Mouse (Mus musculus): ENCODE data around the gene Scd1. TPM values are rescaled to one million over a fixed set of nuclear protein-coding genes. Genes with fewer than 3 reads are reported as not detected.
"Not testable (repeated sequence)": the region's sequence is repeated elsewhere in the genome, so short reads cannot be mapped to it uniquely, and the experiment has no call there.

Scd1 gene
- polyA plus RNA-seq, 1 experiment from 2014 or later: 5.1 TPM

GRCm38 (mm10) chr19:44379090-44379489 lies 28.6 kb downstream of the Scd1 start:
- Histone ChIP-seq H3K9me3 (replicated peaks; ENCODE audit: control insufficient read depth, low read length) (no peaks in the 10 kb centered on the region), H3K27me3 (ENCODE audit: control insufficient read depth, insufficient read depth, low read length) (no peaks in the 10 kb centered on the region), H3K4me2 (ENCODE audit: low read depth, low read length) (no peak overlapping the region), H3K9ac (ENCODE audit: low read length) (no peak overlapping the region), H3K4me1 (ENCODE audit: control insufficient read depth, insufficient read depth, low read length) (peaks cover 4% of the 10 kb centered on the region), H3K36me3 (ENCODE audit: control insufficient read depth, insufficient read depth, low read length) (no peaks in the 10 kb centered on the region), H3K4me3 (replicated peaks; ENCODE audit: low read length) (no peak overlapping the region), H3K27ac (ENCODE audit: low read length) (no peak overlapping the region)
- no peak for ATAC-seq (ENCODE audit: insufficient read depth, low FRiP score)

DNA sequence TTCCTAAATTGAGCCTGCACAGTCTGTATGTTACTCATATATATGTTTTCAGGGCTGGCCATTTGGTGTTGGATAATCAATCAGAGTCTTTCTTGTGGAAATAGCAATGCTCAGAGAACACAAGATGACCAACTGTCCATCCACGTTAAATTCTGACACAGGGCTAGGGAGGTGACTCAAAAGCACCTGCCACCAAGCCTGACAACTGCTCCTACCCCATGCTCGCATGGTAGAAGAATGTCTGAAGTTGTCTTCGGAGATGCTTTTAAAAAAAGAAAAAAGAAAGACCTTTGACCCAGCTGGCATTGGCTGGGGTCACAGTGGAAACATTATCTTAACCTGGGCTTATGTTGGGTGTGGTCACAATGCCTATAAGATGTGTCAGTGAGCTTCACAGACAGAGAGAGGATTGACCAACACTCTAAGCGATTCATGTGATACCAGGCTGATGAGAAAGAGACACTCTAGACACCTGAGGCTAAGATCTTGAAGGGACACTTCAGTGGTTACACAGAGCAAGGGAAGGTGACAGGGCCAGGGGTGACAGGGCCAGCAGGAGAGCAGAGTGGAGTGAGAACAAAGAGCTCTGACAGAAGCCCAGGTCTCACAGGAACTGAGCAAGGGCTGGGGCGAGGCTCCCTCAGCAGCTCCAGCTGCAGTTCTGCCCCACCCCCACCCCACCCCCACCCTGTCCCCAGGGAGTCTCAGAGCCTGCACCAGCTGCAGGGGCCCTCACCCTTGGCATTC lies 29.9 kb downstream of the Scd1 start:
- Histone ChIP-seq H3K4me1 (ENCODE audit: control insufficient read depth, insufficient read depth, low read length) (peaks cover 4% of the 10 kb centered on the region), H3K36me3 (ENCODE audit: control insufficient read depth, insufficient read depth, low read length) (no peaks in the 10 kb centered on the region), H3K9ac (ENCODE audit: low read length) (no peak overlapping the region), H3K4me2 (ENCODE audit: low read depth, low read length) (no peak overlapping the region), H3K9me3 (replicated peaks; ENCODE audit: control insufficient read depth, low read length) (no peaks in the 10 kb centered on the region), H3K27me3 (ENCODE audit: control insufficient read depth, insufficient read depth, low read length) (no peaks in the 10 kb centered on the region), H3K27ac (ENCODE audit: low read length) (no peak overlapping the region), H3K4me3 (replicated peaks; ENCODE audit: low read length) (no peak overlapping the region)
- 41% methylated on average over 5 of the region's 5 CpGs for WGBS
- ATAC-seq (ENCODE audit: insufficient read depth, low FRiP score): peak; percentile 68; the same call in 1 of the 2 replicates

DNA sequence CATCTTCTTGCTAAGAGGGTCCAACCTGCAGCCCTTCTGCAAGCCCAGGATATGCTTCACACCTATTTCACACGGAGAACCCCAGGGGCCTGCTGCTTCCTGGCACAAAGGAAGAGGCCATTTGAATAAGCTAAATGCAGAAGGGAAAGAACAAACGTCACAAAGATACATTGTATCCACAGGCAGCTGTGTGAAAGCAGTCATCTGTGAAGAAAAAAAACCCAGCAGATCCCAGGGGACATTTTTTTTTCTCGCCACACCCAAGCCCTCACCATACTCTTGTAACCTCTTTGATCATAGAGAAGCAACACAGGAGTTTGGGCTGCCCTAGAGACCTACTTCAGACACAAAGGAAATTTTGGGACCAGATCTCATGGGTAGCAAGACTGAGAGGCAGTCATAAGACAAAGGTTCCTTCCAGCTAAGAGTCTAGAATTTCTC lies 31.1 kb downstream of the Scd1 start:
- Histone ChIP-seq H3K27me3 (ENCODE audit: control insufficient read depth, insufficient read depth, low read length) (peaks cover 5% of the 10 kb centered on the region; the same call in 1 of the 2 replicates), H3K36me3 (ENCODE audit: control insufficient read depth, insufficient read depth, low read length) (no peaks in the 10 kb centered on the region), H3K9me3 (replicated peaks; ENCODE audit: control insufficient read depth, low read length) (no peaks in the 10 kb centered on the region), H3K27ac (ENCODE audit: low read length) (no peak overlapping the region), H3K4me1 (ENCODE audit: control insufficient read depth, insufficient read depth, low read length) (peaks cover 4% of the 10 kb centered on the region), H3K4me3 (replicated peaks; ENCODE audit: low read length) (no peak overlapping the region), H3K9ac (ENCODE audit: low read length) (no peak overlapping the region), H3K4me2 (ENCODE audit: low read depth, low read length) (no peak overlapping the region)
- no peak for ATAC-seq (ENCODE audit: insufficient read depth, low FRiP score)
- 47% methylated on average over 3 of the region's 3 CpGs for WGBS

DNA sequence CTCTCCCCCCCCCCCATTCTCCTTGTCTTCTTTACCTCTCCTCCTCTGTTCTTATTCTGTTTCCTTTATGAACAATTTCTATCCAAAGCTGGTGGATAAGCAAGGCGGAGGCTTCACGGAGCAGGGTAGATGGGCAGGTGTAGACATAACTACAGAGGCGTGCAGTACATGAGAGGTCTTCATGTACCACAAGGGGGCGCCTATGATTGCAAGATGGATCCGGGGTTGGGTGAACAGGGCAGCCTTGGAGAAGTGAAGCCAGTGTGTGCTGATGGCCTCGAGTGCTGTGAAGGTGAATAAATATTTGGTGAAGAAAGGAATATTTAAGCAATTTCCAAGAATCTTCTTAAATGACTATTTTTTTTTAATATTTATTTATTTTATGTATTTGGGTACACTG lies 34.7 kb downstream of the Scd1 start:
- Histone ChIP-seq H3K4me1 (ENCODE audit: control insufficient read depth, insufficient read depth, low read length) (peaks cover 3% of the 10 kb centered on the region), H3K27me3 (ENCODE audit: control insufficient read depth, insufficient read depth, low read length) (peaks cover 5% of the 10 kb centered on the region; the same call in 1 of the 2 replicates), H3K9me3 (replicated peaks; ENCODE audit: control insufficient read depth, low read length) (no peaks in the 10 kb centered on the region), H3K9ac (ENCODE audit: low read length) (no peak overlapping the region), H3K4me3 (replicated peaks; ENCODE audit: low read length) (no peak overlapping the region), H3K36me3 (ENCODE audit: control insufficient read depth, insufficient read depth, low read length) (no peaks in the 10 kb centered on the region), H3K4me2 (ENCODE audit: low read depth, low read length) (no peak overlapping the region), H3K27ac (ENCODE audit: low read length) (no peak overlapping the region)
- peak; percentile 83; the same call in 1 of the 2 replicates for ATAC-seq (ENCODE audit: insufficient read depth, low FRiP score)
- 16% methylated on average over 6 of the region's 6 CpGs for WGBS

DNA sequence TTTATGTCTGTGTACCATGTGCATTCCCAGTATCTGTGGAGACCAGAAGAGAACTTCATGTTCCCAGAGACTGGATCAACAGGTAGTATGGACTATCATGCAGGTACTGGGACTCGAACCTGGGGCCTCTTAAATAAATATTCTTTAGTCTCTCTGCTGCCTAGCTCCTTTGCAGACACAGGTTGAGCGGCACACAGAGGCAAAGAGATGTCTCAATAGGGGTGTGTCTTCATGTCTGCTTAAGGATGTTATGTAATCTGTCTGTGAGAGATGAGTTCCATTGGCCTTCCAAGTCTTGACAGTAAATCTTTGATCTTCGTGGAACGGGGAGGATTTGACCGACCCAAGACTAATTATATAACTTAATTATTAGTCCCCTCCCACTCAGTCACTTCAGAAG lies 37.4 kb downstream of the Scd1 start:
- Histone ChIP-seq H3K4me3 (replicated peaks; ENCODE audit: low read length) (no peak overlapping the region), H3K9me3 (replicated peaks; ENCODE audit: control insufficient read depth, low read length) (no peaks in the 10 kb centered on the region), H3K27me3 (ENCODE audit: control insufficient read depth, insufficient read depth, low read length) (peaks cover 5% of the 10 kb centered on the region; the same call in 1 of the 2 replicates), H3K27ac (ENCODE audit: low read length) (no peak overlapping the region), H3K36me3 (ENCODE audit: control insufficient read depth, insufficient read depth, low read length) (no peaks in the 10 kb centered on the region), H3K9ac (ENCODE audit: low read length) (no peak overlapping the region), H3K4me2 (ENCODE audit: low read depth, low read length) (no peak overlapping the region), H3K4me1 (ENCODE audit: control insufficient read depth, insufficient read depth, low read length) (no peaks in the 10 kb centered on the region)
- 68% methylated on average over 5 of the region's 5 CpGs for WGBS
- ATAC-seq (ENCODE audit: insufficient read depth, low FRiP score): no peak

- no peak overlapping the region for H3K4me2 ChIP-seq (ENCODE audit: low read depth, low read length)
- no peaks in the 10 kb centered on the region for H3K9me3 ChIP-seq (replicated peaks; ENCODE audit: control insufficient read depth, low read length)
- no peak overlapping the region for H3K4me3 ChIP-seq (replicated peaks; ENCODE audit: low read length)
- no peak for ATAC-seq (ENCODE audit: insufficient read depth, low FRiP score)
- H3K4me1 ChIP-seq (ENCODE audit: control insufficient read depth, insufficient read depth, low read length): no peaks in the 10 kb centered on the region
- no peak overlapping the region for H3K27ac ChIP-seq (ENCODE audit: low read length)
- H3K27me3 ChIP-seq (ENCODE audit: control insufficient read depth, insufficient read depth, low read length): peaks cover 5% of the 10 kb centered on the region; the same call in 1 of the 2 replicates
- 69% methylated on average over 8 of the region's 8 CpGs for WGBS
- no peaks in the 10 kb centered on the region for H3K36me3 ChIP-seq (ENCODE audit: control insufficient read depth, insufficient read depth, low read length)
- H3K9ac ChIP-seq (ENCODE audit: low read length): no peak overlapping the region
Observed at GRCm38 (mm10) chr19:44369371-44369770, 38.3 kb downstream of the Scd1 start.

DNA sequence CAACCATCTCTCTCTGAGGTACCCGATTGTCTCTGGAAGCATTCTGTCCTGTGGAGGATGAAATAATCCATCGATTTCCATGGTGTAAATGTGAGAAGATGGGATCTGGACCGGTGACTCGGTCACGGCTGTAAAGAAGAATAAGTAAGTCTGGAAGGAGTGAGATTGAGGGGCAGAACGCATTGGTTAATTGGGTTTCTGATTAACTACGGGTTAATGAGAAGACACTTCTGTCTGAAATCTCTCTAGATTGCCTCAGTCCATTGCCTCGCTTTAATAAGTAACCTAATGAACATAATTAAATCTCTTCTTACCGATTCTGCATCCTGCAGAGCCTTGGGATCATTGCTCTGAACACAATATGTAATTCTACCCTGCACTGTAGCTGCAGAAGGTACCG lies 40.6 kb downstream of the Scd1 start:
- H3K9ac ChIP-seq (ENCODE audit: low read length); H3K27me3 ChIP-seq (ENCODE audit: control insufficient read depth, insufficient read depth, low read length); H3K27ac ChIP-seq (ENCODE audit: low read length); H3K4me2 ChIP-seq (ENCODE audit: low read depth, low read length); ATAC-seq (ENCODE audit: insufficient read depth, low FRiP score); H3K36me3 ChIP-seq (ENCODE audit: control insufficient read depth, insufficient read depth, low read length); H3K9me3 ChIP-seq (replicated peaks; ENCODE audit: control insufficient read depth, low read length); H3K4me1 ChIP-seq (ENCODE audit: control insufficient read depth, insufficient read depth, low read length); H3K4me3 ChIP-seq (replicated peaks; ENCODE audit: low read length): not testable (repeated sequence)
- 79% methylated on average over 10 of the region's 10 CpGs for WGBS

DNA sequence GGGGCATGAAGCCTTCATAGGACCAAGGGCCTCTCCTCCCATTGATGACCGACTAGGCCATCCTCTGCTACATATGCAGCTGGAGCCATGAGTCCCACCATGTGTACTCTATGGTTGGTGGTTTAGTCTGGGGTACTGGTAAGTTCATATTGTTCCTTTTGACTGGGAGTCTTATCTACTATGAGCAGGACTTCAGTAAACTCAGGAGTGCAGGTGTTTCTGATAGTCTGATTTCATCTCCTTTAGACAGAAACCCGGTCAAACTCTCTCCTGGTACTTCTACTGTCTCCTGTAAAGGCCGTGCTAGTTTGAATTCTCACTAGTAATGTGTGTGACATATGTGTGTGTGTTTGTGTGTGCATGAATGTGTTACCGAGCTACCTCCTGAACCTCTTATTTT lies 41.9 kb downstream of the Scd1 start:
- no peaks in the 10 kb centered on the region for H3K9me3 ChIP-seq (replicated peaks; ENCODE audit: control insufficient read depth, low read length)
- 85% methylated on average over 4 of the region's 4 CpGs for WGBS

DNA sequence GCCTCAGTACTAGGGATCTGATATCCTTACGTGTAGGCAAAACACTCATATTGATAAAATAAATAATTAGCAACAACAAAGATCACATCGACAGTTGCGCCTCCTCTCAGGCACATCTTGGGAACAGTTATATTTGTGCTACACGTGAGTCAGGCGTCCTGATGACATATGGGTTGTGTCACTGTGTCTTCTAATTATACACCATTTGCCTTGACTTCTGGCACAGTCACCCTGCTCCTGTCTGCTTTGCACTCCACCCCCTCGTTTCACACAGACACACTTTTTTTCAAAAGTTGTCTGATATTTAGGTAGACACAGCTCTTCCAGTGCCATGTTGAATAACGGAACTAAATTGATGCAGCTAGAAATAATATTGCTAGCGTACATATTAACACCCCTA lies 43.6 kb downstream of the Scd1 start:
- no peak for ATAC-seq (ENCODE audit: insufficient read depth, low FRiP score)
- Histone ChIP-seq H3K4me1 (ENCODE audit: control insufficient read depth, insufficient read depth, low read length) (no peaks in the 10 kb centered on the region; the same call in 1 of the 2 replicates), H3K4me2 (ENCODE audit: low read depth, low read length) (no peak overlapping the region), H3K4me3 (replicated peaks; ENCODE audit: low read length) (no peak overlapping the region), H3K27me3 (ENCODE audit: control insufficient read depth, insufficient read depth, low read length) (no peaks in the 10 kb centered on the region), H3K27ac (ENCODE audit: low read length) (no peak overlapping the region), H3K9ac (ENCODE audit: low read length) (no peak overlapping the region), H3K9me3 (replicated peaks; ENCODE audit: control insufficient read depth, low read length) (no peaks in the 10 kb centered on the region), H3K36me3 (ENCODE audit: control insufficient read depth, insufficient read depth, low read length) (no peaks in the 10 kb centered on the region)
- 73% methylated on average over 8 of the region's 8 CpGs for WGBS

More for the DNA sequence above, 41.9 kb downstream of the Scd1 start:
- no peaks in the 10 kb centered on the region for H3K4me1 ChIP-seq (ENCODE audit: control insufficient read depth, insufficient read depth, low read length)
- H3K36me3 ChIP-seq (ENCODE audit: control insufficient read depth, insufficient read depth, low read length): no peaks in the 10 kb centered on the region
- H3K4me2 ChIP-seq (ENCODE audit: low read depth, low read length): no peak overlapping the region
- no peak overlapping the region for H3K27ac ChIP-seq (ENCODE audit: low read length)
- H3K27me3 ChIP-seq (ENCODE audit: control insufficient read depth, insufficient read depth, low read length): no peaks in the 10 kb centered on the region
- ATAC-seq (ENCODE audit: insufficient read depth, low FRiP score): no peak
- no peak overlapping the region for H3K4me3 ChIP-seq (replicated peaks; ENCODE audit: low read length)
- H3K9ac ChIP-seq (ENCODE audit: low read length): no peak overlapping the region

Data from stomach, embryonic 16.5 days (tissue).